Mouse (Mus musculus) ovary, postnatal 36 days (tissue): ENCODE measurements around the gene Zfp423.
A peak's percentile ranks its signal among the peaks of the same experiment; 100 is the strongest.

Experiments
- DNase-seq: peaks from one replicate; pipeline ENCODE4 v3.0.0; 2022; ENCODE audit warnings: low spot score, mixed read lengths

Gene Zfp423

GRCm38 (mm10) chr8:87835924-87836323 is 123.5 kb downstream of the Zfp423 start:
- DNase-seq, result no peak

- DNase-seq, result peak; percentile 41
These were observed 124.0 kb downstream of the Zfp423 start for GRCm38 (mm10) chr8:87835411-87835821.

DNA sequence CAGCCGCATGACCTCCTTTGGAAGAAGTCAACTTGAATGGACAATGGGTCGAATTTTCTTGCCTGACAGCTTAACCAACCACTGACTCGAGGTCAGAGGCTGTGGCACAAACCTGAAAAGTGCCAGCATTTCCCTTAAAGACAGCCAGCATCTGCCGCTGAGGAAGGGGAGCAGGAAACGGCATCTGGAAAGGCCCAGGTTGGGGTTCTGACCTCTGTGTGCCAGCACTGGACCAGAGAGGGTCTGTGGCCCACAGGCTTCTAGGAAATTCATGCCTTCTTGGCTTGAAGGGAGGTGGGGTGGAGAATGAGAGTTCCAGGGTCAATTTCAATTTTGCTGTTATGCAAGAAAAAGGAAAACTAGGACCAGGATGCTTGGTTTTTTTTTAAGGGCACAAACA is 124.7 kb downstream of the Zfp423 start:
- DNase-seq, result no peak

DNA sequence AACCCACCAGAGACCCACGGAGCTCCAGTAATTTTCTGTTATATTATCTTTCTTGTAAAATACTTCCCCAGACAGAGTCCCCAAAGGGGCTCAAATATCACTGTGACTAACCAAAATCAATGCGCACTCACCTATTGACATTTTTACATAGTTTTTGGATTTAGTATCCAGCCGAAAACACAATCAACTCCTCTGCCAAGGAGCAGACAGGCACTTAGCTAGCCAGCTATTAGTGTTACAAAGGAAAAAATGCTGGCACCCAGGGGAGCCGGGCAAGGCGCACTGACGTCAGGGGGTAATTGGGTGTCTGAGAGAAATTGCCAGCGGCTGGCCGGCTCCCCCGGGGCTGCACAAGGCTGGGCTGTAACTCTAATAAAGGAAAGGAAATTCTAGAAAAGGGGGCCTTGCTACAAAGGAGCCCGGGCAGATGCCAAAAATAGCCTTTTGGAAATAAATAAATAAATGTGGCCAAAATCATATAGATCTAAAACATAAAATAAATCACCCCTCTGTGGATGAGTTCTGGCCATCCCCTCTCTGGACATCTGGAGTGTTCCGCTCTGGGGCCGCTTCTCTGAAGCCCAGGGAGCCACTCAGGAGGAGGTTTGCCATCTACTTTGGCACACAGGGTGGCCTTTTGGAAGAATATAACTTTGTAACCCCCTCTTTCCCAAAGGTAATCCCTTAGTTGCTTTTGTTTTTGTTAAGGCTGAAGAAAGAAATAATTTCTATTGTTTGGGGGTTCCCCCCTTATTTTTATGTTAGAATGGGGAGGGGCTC is 125.4 kb downstream of the Zfp423 start:
- no peak for DNase-seq

DNA sequence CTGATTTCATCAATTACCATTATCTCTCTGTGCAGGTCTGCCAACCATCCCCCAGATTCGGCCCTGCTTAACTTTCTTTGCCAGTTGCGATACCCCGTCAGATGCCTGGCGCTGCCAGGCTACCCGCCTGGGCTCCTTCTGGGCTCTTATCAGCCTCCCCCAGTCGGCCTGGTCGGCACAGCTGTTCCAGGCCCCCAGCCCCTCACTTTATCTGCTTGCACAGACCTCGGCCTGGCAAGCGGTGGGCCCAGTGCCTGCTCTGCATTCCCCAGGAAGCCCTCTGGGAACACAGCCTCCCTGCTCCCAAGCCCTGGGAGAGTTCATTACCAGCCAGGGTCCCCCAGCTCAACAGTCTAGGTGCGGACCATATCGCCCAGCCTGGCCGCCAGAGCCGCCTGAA is 126.1 kb downstream of the Zfp423 start:
- DNase-seq, result no peak

DNA sequence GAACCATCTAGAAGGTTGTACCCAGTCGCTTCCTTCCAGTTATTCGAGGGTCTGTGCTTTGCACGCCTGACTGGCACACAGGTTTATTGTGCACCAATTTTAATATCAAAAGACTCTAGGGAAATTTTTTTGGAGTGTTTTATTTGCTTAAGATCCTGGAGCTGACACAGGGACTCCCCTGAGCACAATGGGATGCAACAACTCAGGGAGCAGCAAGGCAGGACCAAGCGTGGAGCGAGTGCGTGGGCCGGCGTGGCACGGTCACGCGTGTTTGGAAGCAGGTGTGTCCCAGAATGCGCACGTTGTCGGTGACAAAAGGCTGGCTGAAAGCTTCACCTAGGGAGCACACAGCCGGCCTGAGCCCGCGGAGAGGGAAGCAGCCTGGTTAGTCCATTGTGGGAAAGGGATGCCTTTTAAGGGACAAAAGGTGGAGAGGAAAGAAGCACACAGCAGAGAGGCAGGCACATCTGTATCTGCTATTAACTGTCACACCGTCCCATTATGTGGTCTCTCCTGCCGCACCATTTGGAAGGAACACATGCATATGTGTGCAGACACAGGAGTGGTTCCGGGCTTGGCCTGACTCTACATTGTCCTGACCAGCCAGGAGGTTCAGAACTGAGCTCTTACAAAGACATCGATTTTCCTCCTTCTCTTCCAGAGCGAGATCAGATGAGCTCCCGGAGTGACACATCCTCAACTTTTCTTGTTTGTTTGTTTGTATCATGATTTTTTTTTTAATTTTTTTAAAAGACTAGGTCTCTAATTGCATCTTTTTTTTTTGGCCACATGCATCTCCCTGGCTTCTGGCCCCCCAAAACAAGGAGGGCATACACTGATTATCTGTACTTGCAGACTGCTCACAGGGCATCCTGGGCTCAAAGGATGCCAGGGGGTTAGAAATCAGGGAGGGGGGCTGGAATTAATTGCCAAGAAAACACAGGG is 126.7 kb downstream of the Zfp423 start:
- DNase-seq, result no peak

GRCm38 (mm10) chr8:87831567-87831966 is 127.8 kb downstream of the Zfp423 start:
- no peak for DNase-seq

DNA sequence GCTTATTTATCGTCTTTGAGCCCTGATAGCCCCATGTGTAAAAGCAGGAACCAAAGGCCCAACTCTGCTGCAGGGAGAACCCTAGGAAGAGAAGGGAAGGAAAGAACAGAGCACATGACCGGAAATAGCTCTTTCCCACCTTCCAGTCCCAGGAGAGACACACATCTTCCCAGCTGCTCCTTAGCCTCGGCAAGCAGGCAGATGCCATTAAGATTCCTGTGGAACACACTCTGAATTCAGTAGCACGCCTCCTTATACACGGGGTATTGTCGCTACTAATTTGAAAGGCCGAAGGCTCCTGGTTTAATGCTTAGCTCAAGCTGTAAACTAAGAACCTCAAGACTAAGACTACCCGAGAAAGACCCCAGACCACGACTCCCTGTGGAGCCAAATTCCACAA is 128.3 kb downstream of the Zfp423 start:
- no peak for DNase-seq

DNA sequence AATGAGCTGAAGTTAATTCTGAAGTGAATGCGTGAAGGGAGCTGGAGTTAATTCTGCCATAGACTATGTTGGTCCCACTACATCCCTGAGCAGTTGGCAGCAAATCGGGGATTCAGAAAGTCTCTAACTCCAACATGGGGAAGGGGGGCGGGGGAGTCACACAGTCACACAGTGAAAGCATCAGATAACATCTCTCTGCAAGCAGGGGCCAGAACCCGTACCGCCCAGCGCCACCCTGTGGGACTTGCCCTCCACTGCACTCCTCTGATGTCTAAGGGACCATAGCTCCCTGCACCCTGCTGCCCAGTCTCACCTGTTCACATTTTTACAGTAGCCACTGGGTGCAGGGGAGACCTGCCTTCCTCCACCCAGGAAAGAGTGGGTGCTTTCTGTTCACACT is 129.2 kb downstream of the Zfp423 start:
- no peak for DNase-seq

DNA sequence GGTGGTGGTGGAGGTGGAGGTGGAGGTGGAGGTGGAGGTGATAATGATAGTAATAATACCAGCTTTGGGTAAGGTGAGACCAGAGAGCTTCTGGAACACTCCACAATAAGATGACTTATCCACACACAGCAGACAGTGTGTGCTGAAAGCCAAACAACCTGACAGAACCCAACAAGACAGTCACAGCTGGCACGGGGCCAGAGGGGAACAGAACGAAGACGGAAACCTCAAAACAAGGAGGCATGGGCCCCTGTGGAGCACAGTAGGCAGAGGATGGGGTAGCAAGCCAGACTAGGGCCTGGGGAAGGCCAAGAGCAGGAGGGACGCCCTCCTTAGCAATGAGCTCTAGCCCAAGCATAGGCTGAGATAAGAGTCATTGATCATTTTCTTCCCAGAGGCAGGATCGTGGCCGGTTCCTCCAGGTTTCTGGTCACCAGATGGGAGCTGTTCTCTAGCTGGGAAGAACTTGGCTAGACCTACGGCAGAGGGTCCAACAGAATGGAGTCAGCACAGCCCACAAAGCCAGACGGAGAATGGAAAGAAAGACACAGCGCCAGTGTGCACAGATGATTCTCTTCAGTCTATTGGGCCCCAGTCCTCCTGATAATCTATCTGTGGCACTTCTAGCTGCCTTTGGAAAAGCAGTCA is 133.3 kb downstream of the Zfp423 start:
- no peak for DNase-seq

DNA sequence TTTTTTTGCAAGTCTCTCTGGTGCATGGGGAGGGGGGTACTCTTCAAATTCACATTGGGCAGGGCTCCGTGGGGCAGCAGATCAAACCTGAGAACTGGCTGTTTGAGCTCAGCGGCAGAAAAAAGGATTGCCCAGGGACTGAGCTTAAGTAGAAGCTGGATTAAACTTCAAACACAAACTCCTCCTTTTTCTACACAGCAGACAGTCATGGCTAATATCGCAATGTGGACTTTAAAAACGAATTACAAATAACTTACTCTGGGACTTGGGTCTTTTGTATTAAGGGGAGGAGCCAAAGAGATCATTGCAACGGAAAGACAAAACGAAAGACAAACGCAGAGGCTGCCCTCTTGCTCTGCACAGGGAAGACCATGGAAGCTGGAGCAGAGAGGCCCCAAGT is 136.2 kb downstream of the Zfp423 start:
- DNase-seq, result no peak

GRCm38 (mm10) chr8:87822690-87823089 is 136.7 kb downstream of the Zfp423 start:
- no peak for DNase-seq

DNA sequence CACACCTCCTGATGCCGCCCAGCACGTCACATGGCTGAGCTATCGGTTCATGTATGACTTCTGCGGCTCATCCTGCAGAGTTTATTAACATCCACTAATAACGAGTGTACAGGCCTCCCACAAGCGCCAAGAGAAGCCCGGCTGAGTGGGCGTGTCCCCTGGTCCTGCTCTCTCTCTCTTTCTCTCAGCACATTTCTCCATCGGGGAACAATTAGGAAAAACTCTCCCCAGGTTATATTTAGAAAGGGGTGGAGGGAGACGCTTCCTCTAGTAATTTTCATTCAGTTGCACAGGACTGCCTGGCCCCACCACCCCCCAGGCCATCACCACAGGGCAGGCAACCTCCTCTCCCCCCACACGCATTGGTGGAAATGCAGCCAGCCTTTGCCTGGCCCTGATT is 137.2 kb downstream of the Zfp423 start:
- DNase-seq, result no peak

GRCm38 (mm10) chr8:87821655-87822054 is 137.7 kb downstream of the Zfp423 start:
- DNase-seq, result no peak

- DNase-seq, result no peak
These were observed 140.1 kb downstream of the Zfp423 start for GRCm38 (mm10) chr8:87819263-87819662.

DNA sequence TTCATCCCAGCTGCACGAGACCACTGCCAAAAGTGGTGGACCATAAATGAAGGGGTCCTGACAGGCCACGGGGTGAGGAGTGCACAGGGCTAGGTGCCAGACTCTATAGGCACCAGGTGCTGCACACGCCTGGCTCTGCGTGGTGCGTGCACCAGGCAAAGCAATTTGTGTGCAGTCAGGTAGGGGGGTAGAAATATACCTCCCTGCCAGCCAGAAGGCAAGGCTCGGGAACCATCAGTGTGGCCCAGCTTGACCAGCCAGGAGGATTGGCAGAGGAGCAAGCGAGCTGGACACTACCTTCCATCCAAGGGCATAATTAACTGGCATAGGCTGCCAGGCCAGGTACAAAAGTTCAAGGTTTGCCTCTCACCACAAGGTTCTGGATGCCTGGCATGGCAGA is 140.9 kb downstream of the Zfp423 start:
- DNase-seq, result no peak

- DNase-seq, result no peak
These were observed 143.3 kb downstream of the Zfp423 start for GRCm38 (mm10) chr8:87816141-87816540.

- DNase-seq, result no peak
These were observed 146.7 kb downstream of the Zfp423 start for GRCm38 (mm10) chr8:87812661-87813060.

GRCm38 (mm10) chr8:87812069-87812449 is 147.3 kb downstream of the Zfp423 start:
- DNase-seq, result no peak

DNA sequence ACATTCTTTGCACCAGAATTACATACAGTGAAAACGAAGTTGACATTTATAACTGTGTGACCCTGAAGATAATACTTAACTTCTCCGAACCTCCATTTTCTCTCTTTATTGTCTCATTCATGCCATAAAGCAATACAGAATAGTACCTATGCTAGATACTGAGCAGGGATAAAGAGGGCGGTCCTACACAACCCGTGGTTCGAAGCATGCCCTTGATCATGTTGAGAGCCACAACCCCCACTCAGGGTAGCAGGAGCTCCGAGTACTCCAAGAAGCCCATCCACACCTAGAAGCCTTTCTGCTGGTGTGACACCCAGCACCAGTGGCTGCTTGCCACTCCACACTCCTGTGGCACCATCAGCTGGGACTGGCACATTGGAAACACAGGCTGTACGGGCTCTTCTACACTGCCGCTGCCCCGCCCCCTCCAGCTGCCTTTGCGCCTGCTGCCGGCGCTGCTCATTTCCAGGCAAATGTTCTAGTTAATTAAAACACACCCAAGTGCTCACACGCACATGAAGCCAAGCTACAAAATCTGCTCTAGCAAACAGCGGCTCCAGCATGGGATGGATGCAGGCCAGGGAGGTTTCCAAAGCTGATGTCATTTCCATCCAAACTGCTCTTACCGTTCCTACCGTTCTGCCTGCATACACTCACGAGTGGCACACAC is 147.9 kb downstream of the Zfp423 start:
- DNase-seq, result no peak

DNA sequence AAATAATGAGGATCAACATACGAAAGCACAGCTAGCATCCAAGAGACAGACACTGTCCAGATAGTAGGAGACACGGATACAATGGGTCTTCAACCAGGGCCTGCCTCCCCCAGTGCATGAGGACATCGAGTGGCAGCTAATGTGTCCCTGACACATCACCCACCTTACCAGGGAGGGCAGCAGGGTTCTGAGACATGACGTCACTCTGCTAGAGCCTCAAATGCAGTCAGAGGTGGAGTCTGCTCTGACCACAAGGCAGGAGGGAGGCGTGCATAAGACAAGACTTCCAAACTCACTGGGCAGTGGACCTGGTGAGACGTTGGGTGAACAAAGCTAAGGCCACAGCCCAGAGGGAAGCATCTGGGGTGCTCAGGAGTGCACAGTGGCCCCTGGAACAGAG is 148.6 kb downstream of the Zfp423 start:
- no peak for DNase-seq

- peak; percentile 23 for DNase-seq
These were observed 155.0 kb downstream of the Zfp423 start for GRCm38 (mm10) chr8:87804327-87804900.
